Mouse (Mus musculus): ENCODE measurements at regions not wholly inside any gene's neighbourhood (a gene's known extent, or its start where the extent isn't known, plus 50 kb on each side); places are given as distances from the start of the nearest gene placed in this dataset.

DNA sequence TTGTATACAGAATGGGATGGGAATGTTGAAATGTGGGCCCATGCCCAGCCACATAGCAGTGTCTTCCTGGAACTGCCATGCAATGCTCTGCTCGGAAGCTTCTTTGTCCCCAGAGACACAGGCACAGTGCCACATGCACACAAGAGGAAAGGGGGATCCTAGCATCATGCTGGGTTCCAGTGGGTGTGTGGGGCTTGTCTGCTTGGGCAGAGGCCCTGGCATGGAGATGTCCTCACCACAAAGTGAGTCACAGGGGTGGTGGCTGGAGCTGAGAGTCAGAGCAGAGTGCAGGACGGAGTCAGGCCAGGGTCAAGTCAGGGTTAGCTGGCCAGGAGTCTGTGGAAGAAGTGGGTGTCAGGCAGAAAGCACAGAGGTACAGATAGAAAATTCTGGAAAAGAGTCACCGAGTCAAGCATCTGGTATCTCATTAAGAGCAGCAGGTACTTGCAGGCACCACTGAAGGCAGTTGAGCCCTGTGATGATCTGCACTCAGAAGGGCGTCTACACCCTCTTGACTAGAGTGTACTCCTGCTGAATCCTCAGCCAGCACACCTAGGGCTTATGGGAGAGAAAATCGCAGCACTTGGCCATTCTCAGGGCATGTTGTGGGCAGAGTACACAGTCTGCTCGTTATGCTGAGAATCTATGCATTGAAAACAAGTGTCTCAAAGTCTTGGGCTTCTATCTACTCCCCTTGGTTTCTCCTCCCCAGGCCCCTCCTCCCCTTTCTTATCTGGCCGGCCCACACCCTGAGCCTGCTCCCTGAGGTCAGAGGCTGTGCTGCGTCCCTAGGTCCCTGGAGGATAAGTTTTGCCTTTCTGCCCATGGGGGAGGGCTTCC lies 85.3 kb downstream of the Ackr3 start:
- DNase-seq (ENCODE audit: low spot score in 2 of 2), result peak; percentile 23 to 65

DNA sequence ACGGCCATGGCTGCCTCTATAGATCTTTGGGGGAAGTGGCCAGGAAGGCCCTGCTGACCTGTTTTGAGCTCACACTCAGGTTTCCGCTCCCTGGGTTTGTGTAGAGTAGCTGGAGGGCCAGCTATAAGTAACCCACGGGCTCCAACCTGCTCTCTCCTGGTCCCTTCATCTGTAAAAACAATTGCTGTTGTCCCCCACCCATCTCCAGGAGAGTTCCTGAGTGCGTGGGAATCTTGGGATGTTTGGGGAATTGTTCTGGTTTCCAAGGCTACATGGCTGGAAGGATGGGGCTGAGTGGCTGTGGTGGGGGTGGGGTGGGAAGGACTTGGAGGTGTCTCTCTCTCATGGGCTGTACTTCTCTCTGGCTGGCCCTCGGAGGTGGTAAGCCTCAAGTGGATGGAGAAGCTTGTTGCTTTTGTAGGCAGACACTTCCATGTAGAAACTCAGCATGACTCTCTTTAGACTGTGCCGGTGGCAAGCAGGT lies 86.0 kb downstream of the Ackr3 start:
- DNase-seq (ENCODE audit: low spot score in 2 of 2), result no peak

DNA sequence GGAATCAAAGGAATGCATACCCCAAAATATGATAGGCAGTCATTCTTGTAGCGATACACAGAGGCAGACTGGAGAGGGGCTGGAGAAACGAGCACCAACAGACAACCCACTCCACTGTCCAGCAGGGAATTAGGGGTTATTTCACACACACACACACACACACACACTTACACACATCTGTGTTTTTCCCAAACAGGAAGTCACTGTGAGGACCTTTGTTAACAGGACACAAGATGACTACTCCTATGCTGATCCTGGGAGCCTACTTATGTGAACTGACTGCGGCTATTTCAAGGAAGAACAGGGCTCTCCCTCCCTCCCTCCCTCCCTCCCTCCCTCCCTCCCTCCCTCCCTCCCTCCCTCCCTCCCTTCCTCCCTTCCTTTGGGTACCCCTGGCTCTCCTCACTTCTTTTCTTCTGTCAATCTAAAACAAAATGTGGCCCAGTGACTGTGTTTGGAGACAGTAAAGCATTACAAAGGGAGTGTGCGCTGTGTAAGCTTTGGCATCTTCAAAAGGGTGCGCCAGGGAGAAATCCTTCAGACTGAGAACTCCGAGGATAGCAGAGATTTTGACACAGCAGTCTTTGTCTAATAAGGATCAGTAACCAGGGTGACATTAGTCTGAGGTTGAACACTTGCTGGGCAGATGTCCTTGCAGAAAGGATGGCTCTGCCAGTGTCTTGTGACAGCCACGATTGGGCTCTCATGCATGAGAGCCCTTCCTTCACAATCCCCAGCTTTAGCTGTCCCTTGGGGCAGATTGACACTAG lies 86.8 kb downstream of the Ackr3 start:
- no peak for DNase-seq (ENCODE audit: low spot score in 2 of 2)

DNA sequence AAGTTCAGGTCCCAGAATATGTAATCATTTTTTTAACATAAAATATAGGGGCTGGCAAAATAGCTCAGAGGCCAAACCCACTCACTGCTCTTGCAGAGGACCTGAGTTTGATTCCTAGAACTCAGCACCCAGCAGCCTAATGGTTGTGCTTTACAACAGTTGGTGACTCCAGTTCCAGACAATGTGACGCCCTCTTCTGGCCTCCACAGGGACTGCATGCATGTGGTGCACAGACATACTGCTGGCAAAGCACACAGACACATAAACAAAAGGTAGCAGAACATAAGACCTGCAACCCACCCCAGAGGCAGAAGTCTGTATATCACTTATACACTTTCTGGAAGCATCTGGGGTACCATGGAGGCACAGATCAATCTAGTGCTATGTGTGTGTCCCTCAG lies 87.5 kb downstream of the Ackr3 start:
- no peak for DNase-seq (ENCODE audit: low spot score in 2 of 2)

DNA sequence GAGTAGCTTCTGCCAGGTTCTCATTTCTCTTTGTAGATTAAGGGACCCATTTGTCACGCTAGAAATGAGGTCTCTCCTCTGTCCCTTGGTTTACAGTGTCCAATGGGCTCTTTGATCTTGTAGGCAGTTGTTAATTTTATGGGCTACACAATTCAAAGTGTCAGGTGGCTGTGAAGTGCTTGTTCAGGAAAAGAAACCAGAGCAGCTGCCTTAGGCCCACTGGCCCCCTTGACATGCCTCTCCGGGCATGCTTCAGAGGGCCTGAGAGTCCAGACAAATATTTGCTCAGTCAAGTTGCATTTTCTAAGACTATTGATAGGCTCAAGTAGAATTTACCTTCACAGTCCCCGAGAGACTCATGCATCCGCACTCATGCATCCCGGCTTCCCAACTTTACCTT lies 94.0 kb downstream of the Ackr3 start:
- DNase-seq (ENCODE audit: low spot score in 2 of 2), result no peak

DNA sequence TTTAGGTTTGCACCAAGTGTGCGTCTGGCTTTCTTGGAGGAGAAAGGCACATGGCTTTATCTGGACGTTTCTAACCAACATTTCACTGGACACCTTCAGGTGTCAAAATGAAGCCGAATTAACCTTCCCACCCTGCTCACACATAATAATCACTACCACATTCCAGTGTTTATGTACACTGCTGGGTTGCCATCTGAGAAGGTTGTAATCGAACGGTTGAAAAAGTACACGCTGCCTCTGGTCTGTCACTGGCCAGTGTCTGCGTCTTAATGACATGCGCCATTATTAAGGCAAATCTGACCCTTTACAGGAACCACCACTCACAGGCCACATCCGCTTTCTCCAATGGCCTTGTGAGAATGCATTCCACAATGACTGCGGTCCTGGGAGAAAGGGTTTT lies 96.4 kb downstream of the Ackr3 start:
- DNase-seq (ENCODE audit: low spot score in 2 of 2), result no peak

DNA sequence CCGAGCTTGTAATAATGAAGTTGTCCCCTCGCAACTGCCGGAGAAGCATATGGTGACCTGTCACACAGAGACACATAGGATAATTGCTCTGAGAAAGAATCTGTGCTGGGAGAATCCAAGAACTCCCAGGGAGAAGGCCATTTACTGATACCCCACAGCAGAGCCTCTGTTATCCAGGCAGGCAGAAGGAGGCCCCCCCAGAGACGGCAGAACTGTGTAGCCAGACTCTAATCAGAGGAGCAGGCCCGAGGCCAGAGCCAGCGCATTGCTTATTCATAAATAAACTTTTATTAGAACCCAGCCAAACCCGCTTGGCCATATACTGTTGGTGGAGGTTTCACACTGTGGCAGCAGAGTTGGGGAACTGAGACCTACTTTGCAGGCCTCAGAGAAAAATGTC lies 100.6 kb downstream of the Ackr3 start:
- no peak for DNase-seq (ENCODE audit: low spot score in 2 of 2)

DNA sequence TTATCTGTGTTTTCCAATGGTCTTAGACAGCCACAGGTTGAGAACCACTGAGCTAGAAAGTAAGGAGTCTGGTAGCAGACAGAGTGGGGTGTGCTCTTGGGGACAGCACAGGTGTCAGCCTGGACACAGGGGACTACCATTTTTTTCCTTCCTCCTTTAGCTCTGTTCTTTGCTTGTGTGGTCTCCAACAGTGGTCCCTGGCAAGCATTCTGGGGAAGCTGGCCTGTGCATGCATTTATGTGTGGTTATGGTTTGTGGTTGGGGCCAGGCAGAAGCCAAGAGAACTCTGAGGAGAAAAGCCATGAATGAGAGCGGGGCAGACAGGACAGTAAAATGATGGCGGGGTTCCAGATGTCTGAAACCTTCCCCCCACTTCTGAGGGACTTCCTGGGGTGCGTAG lies 107.2 kb downstream of the Ackr3 start:
- no peak for DNase-seq (ENCODE audit: low spot score in 2 of 2)

DNA sequence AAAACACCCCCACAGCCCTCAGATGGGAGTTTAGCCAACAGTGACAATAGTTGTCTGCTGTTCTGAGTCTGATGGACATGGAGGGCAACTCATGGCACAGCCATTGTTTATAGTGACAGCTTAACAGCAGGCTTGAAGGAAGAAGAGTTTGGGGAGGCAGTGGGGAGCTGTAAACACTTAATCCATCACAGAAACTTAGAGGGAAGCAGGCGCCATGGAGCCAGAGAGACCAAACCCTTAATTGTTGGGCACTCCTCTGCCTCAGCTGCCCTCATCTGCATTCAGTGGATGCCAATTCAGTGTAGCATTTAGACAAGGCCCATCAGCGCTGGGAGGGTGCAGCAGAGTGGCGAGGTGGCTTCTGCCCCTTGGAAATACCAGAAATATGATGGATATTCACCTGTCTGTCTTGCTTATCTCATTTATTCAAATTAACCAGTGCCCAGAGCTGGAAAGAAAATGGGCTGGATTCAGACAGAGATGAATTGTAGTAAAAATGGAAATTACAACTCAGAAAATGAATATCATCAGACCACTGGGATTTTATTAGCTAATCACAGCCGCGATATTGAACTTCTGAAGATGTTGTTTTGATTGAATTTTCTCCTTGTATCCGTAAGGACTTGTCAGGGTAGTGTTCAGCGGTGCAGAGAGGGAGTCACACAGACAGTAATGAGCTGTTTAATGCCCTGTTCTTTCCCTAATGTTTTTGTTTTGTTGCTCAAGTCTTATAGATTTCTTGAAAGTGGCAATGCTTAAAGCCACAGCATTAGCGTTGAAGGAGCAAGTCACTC lies 108.1 kb downstream of the Ackr3 start:
- DNase-seq (ENCODE audit: low spot score in 2 of 2), result no peak

DNA sequence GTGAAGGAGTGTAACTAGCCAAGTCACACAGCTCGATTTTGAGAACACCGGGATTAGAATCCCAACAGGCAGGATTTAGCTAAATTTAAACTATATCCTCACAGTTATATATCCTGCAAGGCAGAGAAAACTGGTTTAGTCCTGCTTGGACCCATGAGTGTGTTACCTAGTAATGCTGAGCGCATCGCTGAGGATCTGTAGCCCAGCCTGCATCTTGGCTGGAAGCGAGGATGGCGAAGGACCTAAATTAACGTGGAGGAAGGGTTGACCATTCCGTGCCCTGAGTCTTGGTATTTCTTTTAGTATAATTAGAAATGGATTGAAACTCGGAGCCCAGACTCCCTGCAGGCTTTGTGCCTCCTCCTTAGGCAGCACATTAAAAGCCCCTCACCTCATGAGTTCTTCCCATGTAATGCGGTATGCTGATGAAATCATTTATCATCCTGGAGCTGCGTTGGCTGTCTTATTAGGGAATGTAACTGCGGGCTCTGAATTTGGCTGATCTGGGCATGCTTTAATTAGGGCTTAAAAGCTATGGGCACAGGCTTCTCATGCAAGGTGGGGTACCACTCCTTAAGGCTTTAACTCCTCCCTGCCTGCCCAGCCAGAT lies 110.1 kb downstream of the Ackr3 start:
- no peak for DNase-seq (ENCODE audit: low spot score in 2 of 2)

DNA sequence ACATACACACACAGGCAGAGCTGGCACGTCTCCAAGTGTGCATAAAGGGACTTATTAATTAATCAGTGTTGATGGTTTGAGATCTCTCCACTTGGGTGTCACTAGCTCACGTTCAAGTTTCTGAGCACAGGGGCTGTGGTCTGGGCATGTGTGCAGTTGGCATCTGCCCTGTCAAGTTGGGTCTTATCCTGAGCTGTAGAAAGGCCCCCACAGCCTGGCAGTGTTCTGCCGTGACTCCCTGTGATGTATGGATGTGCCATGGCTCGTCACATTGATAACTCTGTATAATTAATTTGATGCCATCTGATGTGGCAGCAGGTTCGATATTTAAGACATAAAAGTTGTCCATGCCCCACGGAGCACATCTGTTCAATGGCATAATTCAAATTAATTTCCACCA lies 114.1 kb downstream of the Ackr3 start:
- no peak for DNase-seq (ENCODE audit: low spot score in 2 of 2)

DNA sequence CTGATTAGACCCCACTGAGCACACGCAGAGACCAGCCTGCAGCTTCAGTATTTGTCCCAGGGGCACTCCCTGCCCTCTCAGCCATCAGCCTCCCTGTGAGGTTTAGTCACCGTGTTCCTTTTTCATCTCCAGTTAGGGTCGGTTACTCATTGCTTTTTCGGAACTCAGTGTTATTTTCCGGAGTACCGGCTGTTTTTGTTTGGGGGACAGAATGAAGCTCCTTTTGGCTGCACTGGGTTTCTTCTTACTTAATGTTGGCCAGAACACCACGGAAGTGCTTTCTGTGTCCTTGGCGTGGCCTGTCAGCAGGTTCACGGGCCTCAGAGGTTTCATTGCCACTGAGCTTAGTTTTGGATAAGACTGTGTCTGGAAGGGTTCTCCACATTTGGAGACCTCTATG lies 114.7 kb downstream of the Ackr3 start:
- no peak for DNase-seq (ENCODE audit: low spot score in 2 of 2)

DNA sequence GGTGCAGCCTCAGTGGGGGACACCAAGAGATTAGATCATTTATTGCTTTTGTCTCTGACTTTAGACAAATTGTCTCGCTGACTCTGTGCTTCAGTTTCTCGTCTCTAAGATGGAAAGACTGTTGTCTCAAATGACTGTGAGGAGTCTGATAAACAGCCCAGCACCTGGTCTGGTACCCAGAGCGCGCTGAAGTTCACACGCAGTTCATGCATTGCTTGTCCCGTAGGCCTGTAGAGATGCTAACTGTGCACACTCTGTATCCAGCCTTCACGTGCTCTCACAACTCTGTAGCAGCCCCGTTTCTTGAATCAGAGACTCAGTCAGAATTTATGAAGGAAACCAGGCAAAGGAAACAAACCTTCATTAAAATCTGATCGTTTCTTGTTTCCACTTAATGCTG lies 116.7 kb downstream of the Ackr3 start:
- no peak for DNase-seq (ENCODE audit: low spot score in 2 of 2)

DNA sequence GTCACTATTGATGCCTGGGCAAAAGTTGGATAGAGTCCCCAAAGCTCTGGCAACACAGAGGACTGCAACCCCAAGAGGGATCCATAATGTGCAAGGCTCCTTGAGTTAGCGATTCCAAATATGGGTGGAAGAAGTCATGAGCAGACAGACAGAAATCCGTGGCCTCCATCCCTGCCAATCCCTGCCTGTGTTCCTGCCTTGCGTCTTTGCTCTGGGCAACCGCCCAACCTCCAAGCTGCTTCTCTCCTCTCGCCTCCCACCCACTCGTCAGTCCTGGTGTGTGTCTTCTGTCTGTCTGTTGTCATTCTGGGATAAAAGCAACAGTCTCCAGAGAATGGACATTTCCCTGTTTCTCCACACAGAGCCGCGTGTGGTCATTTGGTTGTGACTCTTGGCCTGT lies 117.7 kb downstream of the Ackr3 start:
- DNase-seq (ENCODE audit: low spot score in 2 of 2), result no peak

DNA sequence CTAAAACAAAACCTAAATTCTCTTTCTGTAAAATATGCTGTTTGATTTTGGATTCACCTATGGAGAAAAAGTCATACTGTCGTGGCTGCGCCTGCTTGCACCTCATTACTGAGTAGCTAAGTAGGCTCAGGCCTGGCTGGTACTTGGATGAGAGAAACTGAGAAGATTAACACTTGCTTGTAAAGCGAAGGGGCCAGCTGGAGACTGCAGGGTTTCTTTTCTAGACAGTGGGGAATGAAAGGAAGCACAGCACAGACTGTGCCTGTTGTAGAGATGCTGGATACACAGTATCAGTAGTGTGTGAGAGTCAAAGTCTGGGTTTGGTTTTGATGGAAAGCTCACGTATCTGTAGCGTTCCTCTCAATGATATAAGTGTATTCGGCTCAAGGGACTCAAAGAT lies 123.5 kb downstream of the Ackr3 start:
- DNase-seq (ENCODE audit: low spot score in 2 of 2), result no peak

DNA sequence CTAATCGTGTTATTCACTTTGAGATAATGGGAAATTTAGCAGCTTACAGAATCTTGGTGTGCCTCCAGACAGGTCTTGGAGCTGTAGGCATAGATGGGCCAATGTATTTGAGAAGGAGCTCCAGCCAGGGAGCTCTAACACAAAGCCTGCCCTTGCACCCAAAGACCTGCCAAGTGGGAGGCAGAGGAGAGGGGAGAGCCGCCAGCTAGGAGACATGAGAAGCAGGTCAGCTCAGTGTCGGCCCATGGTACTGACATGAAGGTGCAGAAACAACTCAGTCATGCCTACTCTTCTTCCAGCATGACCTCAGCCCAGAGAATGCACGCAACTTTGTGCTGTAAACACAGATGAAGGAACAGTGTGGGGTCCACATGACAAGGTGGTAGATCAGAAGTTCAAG lies 128.8 kb downstream of the Ackr3 start:
- DNase-seq (ENCODE audit: low spot score in 2 of 2), result no peak

DNA sequence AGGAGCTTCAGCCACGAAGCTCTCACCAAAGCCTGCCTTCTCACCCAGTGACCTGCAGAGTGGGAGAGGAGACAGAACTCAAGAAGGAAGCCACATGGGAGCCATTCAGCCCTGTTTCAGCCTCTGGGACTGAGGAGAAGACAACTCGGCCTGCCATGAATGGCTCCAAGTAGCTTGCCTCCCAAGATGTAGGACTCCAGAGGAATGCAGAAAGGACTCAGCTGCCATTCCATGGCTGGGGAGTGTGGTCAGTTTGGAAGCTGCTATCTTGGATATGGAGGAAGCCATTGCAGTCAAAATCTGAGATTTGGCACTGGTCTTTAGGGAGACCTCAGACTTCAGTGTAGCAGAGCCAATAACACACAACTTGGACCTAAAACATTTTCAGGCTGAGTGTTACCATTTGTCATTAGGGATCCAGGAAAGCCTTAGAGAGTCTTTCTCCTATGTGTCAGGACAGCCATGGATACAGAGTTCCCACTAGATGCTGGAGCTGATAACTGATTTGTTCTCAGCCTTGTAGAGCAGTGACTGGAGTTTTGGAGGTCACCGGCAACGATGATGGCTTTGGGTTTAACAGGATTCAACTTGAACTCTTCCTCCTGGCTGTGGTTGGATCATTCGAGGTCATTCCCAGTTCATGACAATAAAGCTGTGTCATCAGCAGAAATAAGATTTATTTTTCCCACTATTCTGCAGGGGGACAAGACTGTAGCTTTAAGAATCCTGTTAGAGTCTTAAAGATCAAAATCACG lies 130.1 kb downstream of the Ackr3 start:
- peak in 1 of 2 experiments; percentile 13 for DNase-seq (ENCODE audit: low spot score in 2 of 2)

DNA sequence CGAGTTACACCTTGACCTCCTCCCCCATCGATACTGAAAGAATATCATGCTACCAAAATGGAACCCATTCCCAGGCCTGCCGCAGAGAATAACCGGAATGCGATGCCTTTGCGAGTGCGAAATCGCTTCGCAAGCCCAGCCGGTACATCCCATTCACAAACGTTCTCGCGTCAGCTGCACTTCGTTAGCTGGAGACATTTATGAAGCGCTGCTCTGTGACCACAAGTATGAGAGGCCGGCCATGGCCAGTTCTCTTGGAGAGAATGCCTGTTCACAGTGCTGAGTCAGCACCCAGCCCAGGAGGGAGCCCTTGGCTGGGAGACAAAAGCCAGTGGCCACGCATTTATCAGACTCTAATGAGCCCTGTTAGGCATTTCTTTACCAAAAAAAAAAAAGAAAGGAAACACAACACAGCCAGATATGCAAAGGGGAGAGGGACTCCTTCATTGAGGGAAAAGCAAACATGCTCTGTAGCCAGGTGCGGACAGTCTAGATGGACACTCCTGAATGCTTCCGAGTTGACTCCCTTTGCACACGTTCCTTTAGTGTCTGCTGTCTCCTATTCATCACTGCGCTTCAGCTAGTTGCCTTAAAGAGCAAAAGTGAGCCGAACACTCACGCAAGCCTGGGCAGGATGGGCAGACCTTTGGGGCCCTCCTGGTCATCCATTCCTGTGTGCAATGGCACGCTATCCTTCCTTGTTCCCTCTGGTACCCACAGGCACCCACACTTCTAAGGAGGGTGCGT lies 131.4 kb downstream of the Ackr3 start:
- DNase-seq (ENCODE audit: low spot score in 2 of 2), result peak; percentile 30 to 44

DNA sequence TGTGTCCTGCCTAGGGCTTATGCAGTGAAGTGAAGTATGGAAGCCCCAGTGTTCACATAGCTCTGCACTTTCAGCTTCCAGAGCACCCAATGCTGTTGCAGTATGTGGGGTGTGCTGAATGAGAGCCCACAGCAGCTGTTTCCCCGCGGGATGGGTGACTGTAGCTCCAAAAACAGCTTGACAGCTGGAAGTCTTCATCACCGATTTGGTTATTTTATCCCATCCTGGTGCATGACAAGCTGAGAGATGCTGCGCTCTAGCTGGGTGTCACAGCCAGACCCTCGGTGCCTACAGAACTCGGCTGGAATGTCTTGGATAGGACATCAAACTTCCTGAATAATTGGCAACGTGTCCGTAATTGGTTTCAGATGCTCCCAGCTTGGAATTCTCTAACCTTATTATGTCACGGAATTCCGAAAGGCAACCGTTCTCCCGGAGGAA lies 134.1 kb downstream of the Ackr3 start:
- no peak for DNase-seq (ENCODE audit: low spot score in 2 of 2)

DNA sequence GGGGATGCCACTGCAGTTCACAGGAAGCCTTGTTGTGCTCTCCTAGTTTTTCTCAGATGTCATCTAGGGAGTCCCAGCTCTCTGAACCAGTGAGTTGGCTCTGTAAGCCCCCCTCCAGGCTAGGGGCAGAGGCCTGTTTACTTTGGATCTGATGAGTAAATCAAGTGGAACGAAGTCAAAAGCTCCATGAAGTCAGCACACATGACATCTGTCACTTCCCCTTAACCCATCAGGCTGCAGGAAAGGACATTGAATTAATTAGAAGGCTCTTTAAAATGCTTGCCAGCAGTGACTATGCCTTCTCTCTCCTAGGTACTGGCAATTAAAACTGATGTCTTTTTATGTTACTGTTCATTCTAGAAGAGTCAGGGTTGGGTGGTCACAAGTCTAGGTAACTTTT lies 138.6 kb downstream of the Ackr3 start:
- no peak for DNase-seq (ENCODE audit: low spot score in 2 of 2)

All from urinary bladder, postnatal 36 days (tissue).